Mouse (Mus musculus) mesoderm, embryonic 11.5 days (tissue): ENCODE measurements around the gene Arsb.
A peak's percentile ranks its signal among the peaks of the same experiment; 100 is the strongest.

Experiments used
- DNase-seq: peaks from one replicate; pipeline ENCODE4 v3.0.0-alpha.2; 2012; ENCODE audit warnings: low read depth, low spot score

Arsb gene

GRCm38 (mm10) chr13:93771588-93772278, at the start of gene Arsb:
Gene Arsb (plus strand): TSS chr13:93771630.
- DNase-seq = peak; percentile 92

GRCm38 (mm10) chr13:93721916-93722315, 49.5 kb upstream of the Arsb start:
- DNase-seq = no peak

- DNase-seq = no peak
Measured at GRCm38 (mm10) chr13:93723455-93723854, 48.0 kb upstream of the Arsb start.

GRCm38 (mm10) chr13:93724206-93724605, 47.2 kb upstream of the Arsb start:
- no peak for DNase-seq

GRCm38 (mm10) chr13:93735131-93735636, 36.2 kb upstream of the Arsb start:
- DNase-seq = no peak

GRCm38 (mm10) chr13:93744118-93744517, 27.3 kb upstream of the Arsb start:
- peak; percentile 31 for DNase-seq

GRCm38 (mm10) chr13:93752597-93753400, 18.6 kb upstream of the Arsb start:
- peak; percentile 29 for DNase-seq

- no peak for DNase-seq
Measured at GRCm38 (mm10) chr13:93755084-93755483, 16.3 kb upstream of the Arsb start.

- no peak for DNase-seq
Measured at GRCm38 (mm10) chr13:93756674-93757073, 14.8 kb upstream of the Arsb start.

- DNase-seq = no peak
Measured at GRCm38 (mm10) chr13:93757514-93757913, 13.9 kb upstream of the Arsb start.

GRCm38 (mm10) chr13:93758149-93758898, 13.1 kb upstream of the Arsb start:
- DNase-seq = peak; percentile 23

- DNase-seq = no peak
Measured at GRCm38 (mm10) chr13:93761831-93762230, 9.6 kb upstream of the Arsb start.

- no peak for DNase-seq
Measured at GRCm38 (mm10) chr13:93762879-93763278, 8.6 kb upstream of the Arsb start.

- DNase-seq = no peak
Measured at GRCm38 (mm10) chr13:93764321-93764973, 7.0 kb upstream of the Arsb start.

GRCm38 (mm10) chr13:93771031-93771587, 321 bp upstream of the Arsb start:
- peak; percentile 30 for DNase-seq

GRCm38 (mm10) chr13:93772279-93772636, 828 bp downstream of the Arsb start:
- no peak for DNase-seq

GRCm38 (mm10) chr13:93772861-93773260, 1.4 kb downstream of the Arsb start:
- DNase-seq = no peak

GRCm38 (mm10) chr13:93773704-93774315, 2.4 kb downstream of the Arsb start:
- no peak for DNase-seq

- DNase-seq = no peak
Measured at GRCm38 (mm10) chr13:93782823-93783222, 11.4 kb downstream of the Arsb start.

GRCm38 (mm10) chr13:93785329-93785728, 13.9 kb downstream of the Arsb start:
- DNase-seq = no peak

GRCm38 (mm10) chr13:93786051-93786450, 14.6 kb downstream of the Arsb start:
- DNase-seq = no peak
